Mouse (Mus musculus) heart, postnatal 4 days (tissue): ENCODE data around the gene Arrdc2. TPM values are rescaled to one million over a fixed set of nuclear protein-coding genes. Genes with fewer than 3 reads are reported as not detected.

ENCODE experiments used
- DNase-seq: peaks from one replicate; pipeline ENCODE4 v3.0.0; 2021
- total RNA-seq, 2 experiments: library from RNA; stranded (reverse); gene quantifications; 2 replicates each; pipeline ENCODE4 v1.2.3; 2021

The Arrdc2 gene
- total RNA-seq, 2 experiments from 2014 or later: 5.1 to 7.5 TPM

DNA sequence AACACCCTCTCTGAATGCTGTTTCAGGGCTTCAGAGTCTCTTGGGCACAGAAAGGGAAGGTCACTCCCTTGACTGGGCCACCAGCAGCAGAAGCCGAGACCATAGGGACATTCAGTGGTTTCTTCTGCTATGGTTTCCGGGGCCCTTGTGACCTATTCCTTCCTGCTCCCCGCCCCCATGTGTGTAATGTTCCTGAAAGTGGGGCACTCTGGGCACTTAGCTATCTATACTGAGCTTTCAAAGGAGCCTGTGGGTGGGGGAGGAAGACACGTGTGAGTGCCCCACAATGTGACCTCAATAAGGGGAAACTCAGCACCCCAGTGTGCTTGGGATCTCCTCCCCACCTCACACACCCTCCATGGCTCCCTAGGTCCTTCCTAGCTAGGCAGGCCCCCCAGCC lies 33.0 kb downstream of the Arrdc2 start:
- DNase-seq: no peak

DNA sequence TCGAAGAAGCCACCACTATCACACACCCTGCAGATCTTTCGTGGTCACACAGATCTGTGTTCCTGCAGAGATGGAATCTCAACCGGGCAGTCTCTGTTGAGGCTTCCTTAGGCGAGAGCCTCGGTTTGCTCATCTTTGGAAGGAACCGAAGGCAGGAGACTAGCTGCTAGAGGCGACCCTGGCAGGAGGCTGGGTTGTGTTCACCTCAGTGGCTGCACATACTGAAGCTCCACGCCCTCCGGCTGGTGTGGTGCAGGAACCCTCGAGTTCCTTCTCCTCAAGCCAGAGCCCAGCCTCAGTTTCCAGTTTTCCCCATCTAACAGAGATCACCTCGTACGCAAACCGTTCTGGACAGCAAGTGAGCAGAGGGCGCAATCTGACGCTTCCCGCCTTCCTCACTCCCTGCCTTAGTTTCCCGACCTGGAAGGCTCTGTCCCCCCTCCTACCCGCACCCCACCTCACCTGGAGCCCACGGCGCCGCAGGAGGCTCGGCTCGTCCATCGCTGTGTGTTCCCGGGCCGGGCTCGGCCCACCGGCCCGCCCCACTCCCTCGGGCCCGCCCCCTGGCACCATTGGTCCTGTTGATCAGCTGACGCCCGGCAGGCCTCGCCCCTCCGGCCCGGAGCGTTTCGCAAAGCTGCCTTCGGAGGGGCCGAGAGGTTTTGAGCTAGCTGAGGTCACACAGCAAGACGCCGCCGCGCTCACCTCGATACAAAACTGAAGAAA lies 34.9 kb downstream of the Arrdc2 start, which contains the start of gene Mast3:
Mast3 (minus strand) TSS at position 574 of the 726 bp plus-strand sequence.
- DNase-seq: peak; percentile 89

DNA sequence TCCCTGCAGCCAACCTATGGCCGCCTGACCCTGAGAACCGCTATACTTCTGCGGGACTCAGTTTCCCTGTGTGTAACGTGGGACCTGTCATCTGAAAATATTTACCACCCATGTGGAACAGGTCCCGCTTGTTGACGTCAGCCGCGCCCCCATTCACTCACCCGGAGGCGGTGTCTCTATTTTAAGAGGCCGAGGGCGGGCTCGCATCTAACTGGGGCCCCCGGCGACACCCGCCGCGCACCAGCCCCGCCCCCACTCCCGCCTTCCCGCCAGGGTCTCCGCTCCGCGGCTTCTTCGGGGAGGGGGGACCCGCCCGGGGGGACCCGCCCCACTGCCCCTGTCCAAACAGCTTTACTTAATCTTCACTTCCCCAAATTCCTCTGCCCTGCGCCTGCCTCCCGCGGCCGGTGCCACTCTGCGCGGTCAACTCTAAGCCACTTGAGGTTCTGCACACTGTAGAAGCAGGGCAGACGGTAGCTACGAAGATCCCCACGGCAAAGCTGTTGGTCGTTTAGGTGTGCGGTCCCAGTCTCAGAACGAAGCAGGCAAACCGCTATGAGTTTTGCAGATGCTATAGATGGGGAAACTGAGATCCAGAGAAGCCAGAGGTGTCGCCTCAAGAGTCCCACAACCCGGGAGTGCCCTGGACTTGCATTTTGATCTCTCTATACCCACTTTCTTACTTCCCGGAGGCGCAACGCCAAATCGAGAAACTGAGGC lies 35.6 kb downstream of the Arrdc2 start:
- peak; percentile 43 for DNase-seq

DNA sequence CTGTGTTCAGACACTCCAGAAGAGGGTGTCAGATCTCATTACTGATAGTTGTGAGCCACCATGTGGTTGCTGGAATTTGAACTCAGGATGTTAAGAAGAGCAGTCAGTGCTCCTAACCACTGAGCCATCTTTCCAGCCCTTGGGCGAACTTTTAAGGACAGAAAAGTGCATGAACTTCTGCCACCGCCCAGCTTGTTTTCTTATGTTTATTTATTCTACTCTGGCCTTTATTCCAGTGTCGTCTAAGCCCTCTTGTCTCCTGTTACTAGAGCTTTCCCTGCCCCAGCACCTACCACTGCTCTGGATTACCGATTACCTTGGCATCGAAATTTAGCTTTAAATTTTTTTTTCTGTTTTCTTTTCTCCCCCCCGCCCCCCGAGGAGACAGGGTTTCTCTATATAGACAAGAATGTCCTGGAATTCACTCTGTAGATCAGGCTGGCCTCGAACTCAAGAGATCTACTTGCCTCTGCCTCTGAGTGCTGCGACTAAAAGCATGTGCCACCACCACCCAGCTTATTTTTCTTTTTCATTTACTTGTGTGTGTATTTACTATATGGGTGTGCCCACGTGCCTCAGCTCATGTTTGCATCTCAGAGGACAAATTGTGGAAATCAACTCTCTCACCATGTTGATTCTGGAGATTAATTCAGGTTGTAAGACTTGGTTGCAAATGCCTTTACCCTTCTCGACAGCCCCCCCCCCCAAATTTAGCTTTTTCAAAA lies 36.6 kb downstream of the Arrdc2 start:
- DNase-seq: no peak

- no peak for DNase-seq
Measured at GRCm38 (mm10) chr8:70801830-70802229, 37.7 kb downstream of the Arrdc2 start.

DNA sequence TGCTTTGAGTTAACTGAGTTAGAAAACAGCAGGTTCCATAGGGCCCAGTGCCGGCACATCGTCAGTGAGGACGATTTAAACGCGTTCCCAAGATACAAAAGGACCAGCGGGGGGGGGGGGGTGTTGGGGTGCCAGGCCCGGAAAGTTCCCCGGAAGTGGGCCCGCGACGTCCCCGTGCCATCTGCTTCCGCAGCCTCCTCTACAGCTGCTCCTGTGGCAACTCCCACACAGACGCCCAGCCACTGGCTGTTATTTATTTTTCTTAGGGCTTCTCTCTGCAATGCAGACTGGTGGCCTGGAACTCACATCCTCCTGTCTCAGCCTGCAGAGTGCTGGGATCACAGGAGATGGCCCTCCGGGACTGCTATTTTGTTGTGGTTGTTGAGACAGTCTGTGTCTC lies 38.4 kb downstream of the Arrdc2 start:
- DNase-seq: no peak

DNA sequence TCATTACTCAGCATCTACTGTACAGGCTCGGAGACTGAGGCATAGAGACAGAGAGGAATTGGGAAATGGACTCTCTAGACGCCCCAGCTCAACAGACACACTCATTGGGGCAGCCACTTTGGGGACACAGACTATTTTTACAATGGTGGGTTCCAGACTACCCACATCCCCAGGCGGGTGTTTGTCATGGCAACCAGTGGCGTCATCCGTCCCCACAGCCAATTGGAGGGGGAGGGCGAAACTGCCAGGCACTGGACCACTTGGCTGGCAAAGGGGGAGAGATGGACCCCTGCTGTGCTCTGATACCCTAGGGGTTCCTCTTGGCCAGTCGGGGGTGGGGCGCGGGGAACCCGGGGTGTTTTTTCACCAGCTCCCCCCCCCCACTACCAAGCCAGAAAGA lies 38.9 kb downstream of the Arrdc2 start:
- no peak for DNase-seq

GRCm38 (mm10) chr8:70798281-70798680 lies 41.2 kb downstream of the Arrdc2 start:
- DNase-seq: no peak

- peak; percentile 80 for DNase-seq
Measured at GRCm38 (mm10) chr8:70797081-70798070, 42.1 kb downstream of the Arrdc2 start.

DNA sequence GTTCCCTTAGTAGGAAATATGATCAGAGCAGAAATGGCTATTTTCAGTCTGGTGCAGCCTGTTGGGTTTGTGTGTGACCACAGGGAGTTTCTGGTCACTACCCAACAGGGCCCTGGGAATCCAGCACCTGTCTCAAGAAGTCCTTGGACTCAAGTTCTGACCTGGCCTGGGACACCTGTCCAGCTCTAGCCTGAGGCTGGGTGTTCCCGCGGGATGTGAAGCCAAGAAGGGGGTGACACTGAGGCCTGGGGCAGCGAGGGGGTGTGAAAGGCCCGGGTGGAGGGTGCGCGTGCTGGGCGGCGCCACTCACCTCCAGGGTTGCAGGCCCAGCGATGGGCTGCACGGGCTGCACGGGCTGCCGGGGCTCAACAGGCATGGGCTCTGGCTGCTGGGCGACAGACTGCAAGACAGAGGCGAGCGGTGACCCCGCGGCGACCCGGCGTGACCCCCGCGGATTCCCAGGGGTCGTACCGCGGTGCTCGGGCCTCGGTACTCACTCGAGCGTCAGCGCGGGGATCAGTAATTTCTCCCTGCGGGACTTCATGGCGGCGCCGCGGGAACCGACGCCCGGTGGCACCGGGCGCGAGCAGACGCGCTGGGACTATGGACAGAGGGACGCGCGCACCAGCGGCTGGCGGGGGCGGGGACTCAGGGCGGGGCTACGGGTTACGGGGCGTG lies 43.0 kb downstream of the Arrdc2 start:
- DNase-seq: peak; percentile 85

DNA sequence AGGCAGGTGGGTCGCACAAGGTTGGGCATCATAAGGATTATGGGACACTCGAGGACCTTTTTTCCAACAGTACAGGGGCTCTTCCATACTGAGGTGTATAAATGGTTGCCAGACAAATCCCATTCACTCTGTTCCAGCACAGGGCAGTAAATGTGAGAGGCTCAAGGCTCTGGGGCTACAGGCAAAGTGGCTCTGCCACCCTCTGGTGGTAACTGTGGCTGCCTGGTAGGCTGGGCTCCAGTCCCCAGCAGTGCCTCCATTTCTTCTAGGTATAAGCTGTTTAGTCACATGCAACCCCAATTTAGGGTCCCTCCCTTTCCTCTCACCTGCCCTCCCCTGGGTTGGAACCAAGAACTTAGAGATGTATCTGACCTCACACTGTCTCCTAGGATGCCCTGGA lies 44.1 kb downstream of the Arrdc2 start:
- no peak for DNase-seq

- DNase-seq: no peak
Measured at GRCm38 (mm10) chr8:70794215-70794614, 45.3 kb downstream of the Arrdc2 start.

GRCm38 (mm10) chr8:70792700-70793099 lies 46.8 kb downstream of the Arrdc2 start:
- DNase-seq: no peak

DNA sequence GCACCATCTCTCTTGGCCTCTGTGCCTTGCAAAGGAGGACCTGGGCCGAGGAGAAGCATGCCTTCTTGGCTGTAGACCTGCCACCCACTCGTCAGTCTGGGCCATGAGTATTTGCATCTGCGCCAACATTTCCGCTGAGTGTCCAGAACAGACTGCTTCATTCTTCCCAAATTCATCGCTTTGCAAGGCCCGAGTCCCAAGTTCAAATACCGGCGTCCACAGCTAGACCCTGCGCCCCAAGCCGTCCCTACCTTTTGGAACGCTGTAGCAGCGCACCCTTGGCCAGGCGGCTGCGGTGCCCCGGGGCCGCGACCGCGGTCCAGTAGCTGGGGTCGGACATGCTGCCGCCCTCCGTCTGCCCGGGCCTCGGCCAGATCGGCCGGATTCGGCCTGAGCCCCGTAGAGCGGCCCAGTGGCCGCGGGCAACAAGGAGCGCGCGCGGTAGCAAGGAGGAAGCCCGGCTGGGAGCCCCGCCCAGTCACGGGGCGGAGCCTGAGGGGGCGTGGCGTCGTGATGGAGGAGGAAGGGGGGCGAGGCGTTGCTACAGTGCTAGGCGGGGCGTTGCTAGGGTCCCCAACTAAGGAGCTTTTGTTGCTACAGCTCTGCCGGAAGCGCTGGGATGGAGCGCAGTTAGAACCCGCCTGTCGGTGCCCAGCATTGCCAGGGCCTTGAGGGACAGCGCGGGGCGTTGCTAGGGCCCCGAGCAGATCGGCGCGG lies 47.4 kb downstream of the Arrdc2 start:
- peak; percentile 98 for DNase-seq

GRCm38 (mm10) chr8:70791294-70791701 lies 48.2 kb downstream of the Arrdc2 start:
- no peak for DNase-seq

DNA sequence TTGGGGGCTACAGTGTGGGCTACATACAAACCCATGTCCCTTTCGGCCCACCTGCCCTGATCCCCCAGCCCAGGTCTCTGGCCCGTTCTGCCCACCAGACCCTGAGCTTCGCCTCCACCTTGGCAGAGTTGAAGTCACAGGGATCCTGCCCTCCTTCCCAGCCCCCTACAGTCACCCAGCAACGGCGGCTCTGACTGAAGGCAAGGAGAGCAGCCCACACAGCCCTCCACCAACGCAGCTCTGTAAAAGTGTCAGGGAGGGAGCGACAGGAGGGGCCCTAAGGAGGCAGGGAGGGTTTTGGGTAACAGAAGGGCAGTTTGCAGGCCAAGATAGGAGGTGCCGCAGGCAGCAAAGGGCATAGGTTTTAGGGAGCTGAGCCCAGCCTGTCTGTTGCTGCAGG lies 48.7 kb downstream of the Arrdc2 start:
- no peak for DNase-seq

GRCm38 (mm10) chr8:70789046-70789445 lies 50.5 kb downstream of the Arrdc2 start:
- DNase-seq: no peak

DNA sequence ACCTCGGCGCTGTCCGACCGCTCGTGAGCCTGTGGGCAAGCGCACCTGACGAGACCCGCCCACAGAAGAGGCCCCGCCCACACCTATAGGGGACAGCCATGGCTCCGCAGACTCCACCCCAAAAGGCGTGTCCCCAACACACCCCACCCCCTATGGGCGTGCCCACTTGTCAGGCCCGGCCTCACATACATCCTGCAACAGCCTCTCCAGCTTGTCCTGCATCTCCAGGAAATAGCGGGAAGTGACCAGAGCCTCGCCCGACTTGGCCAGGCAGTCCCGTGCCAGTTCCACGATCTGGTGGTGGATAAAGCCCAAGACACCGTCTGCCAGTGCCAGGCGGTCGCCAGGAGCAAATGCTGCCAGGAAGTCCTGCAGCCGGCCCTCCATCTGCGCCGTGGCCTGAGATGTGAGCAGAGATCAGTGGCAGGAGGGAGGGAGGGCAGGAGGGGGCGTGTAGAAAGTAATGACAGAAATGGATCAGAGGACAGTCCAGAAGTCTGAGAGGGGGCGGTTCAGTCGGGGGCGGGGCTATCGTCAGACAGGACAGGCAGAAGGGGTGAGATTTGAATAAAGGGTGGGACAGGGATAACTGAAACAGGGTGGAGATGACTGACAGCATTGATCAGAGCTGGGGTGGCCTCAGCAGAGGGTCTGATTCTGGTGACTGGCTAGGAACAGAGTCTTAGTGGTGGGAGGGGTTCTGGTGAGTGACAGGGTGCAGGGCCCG lies 51.4 kb downstream of the Arrdc2 start:
- DNase-seq: no peak

DNA sequence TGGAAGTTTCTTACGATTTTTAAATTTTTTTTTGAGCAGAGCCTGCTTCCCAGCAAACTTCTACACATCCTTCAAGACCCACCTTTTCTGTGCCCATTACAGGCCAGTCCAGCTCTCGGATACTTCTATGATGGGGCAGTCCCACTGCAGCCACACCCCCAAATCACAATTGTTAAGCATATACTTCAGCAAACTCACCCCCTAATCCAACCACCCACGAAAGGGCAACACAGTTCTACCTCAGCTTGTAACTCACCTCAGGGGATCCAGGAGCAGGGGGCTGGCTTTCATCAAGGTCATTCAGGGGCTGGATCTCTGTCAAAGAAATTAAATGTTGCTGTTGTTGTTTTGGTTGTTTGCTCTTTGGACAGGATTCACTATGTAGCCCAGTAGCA lies 52.5 kb downstream of the Arrdc2 start:
- no peak for DNase-seq
